Mouse (Mus musculus): ENCODE measurements around the gene Usp39.

The Usp39 gene

GRCm38 (mm10) chr6:72345074-72345567 is at the start of gene Usp39:
TSS of gene Usp39 (minus strand) at chr6:72345184.
- DNase-seq (ENCODE audit: low read depth in 2 of 2, low spot score in 2 of 2): peak; percentile 73 to 81

GRCm38 (mm10) chr6:72392341-72392740 is 47.4 kb upstream of the Usp39 start:
- DNase-seq (ENCODE audit: low read depth in 2 of 2, low spot score in 2 of 2): no peak

- no peak for DNase-seq (ENCODE audit: low read depth in 2 of 2, low spot score in 2 of 2)
Observed at GRCm38 (mm10) chr6:72390795-72391521, 46.0 kb upstream of the Usp39 start.

GRCm38 (mm10) chr6:72389941-72390771 is 45.2 kb upstream of the Usp39 start, which contains the start of gene Vamp8:
TSS of gene Vamp8 (minus strand) at chr6:72390703.
- DNase-seq (ENCODE audit: low read depth in 2 of 2, low spot score in 2 of 2): peak; percentile 31 to 41

GRCm38 (mm10) chr6:72389471-72389940 is 44.5 kb upstream of the Usp39 start:
- no peak for DNase-seq (ENCODE audit: low read depth in 2 of 2, low spot score in 2 of 2)

- no peak for DNase-seq (ENCODE audit: low read depth in 2 of 2, low spot score in 2 of 2)
Observed at GRCm38 (mm10) chr6:72388791-72389329, 43.9 kb upstream of the Usp39 start.

- no peak for DNase-seq (ENCODE audit: low read depth in 2 of 2, low spot score in 2 of 2)
Observed at GRCm38 (mm10) chr6:72388266-72388665, 43.3 kb upstream of the Usp39 start.

GRCm38 (mm10) chr6:72387816-72388215 is 42.8 kb upstream of the Usp39 start:
- no peak for DNase-seq (ENCODE audit: low read depth in 2 of 2, low spot score in 2 of 2)

- DNase-seq (ENCODE audit: low read depth in 2 of 2, low spot score in 2 of 2): no peak
Observed at GRCm38 (mm10) chr6:72386561-72386960, 41.6 kb upstream of the Usp39 start.

GRCm38 (mm10) chr6:72385258-72385657 is 40.3 kb upstream of the Usp39 start:
- DNase-seq (ENCODE audit: low read depth in 2 of 2, low spot score in 2 of 2): no peak

- DNase-seq (ENCODE audit: low read depth in 2 of 2, low spot score in 2 of 2): no peak
Observed at GRCm38 (mm10) chr6:72383952-72384351, 39.0 kb upstream of the Usp39 start.

GRCm38 (mm10) chr6:72383142-72383820 is 38.3 kb upstream of the Usp39 start:
- no peak for DNase-seq (ENCODE audit: low read depth in 2 of 2, low spot score in 2 of 2)

GRCm38 (mm10) chr6:72382494-72382893 is 37.5 kb upstream of the Usp39 start:
- DNase-seq (ENCODE audit: low read depth in 2 of 2, low spot score in 2 of 2): no peak

GRCm38 (mm10) chr6:72380131-72380770 is 35.3 kb upstream of the Usp39 start, which contains the start of gene Vamp5:
TSS of gene Vamp5 (minus strand) at chr6:72380468.
- DNase-seq (ENCODE audit: low read depth in 2 of 2, low spot score in 2 of 2): peak; percentile 84 to 85

GRCm38 (mm10) chr6:72379377-72380130 is 34.6 kb upstream of the Usp39 start:
- no peak for DNase-seq (ENCODE audit: low read depth in 2 of 2, low spot score in 2 of 2)

- DNase-seq (ENCODE audit: low read depth in 2 of 2, low spot score in 2 of 2): no peak
Observed at GRCm38 (mm10) chr6:72378510-72379234, 33.7 kb upstream of the Usp39 start.

- DNase-seq (ENCODE audit: low read depth in 2 of 2, low spot score in 2 of 2): no peak
Observed at GRCm38 (mm10) chr6:72374820-72375563, 30.0 kb upstream of the Usp39 start.

- DNase-seq (ENCODE audit: low read depth in 2 of 2, low spot score in 2 of 2): no peak
Observed at GRCm38 (mm10) chr6:72374206-72374605, 29.2 kb upstream of the Usp39 start.

Data from CD8-positive naive resting alpha-beta T cell, adult 2 months (primary cell).